Mouse (Mus musculus): ENCODE measurements at regions not wholly inside any gene's neighbourhood (a gene's known extent, or its start where the extent isn't known, plus 50 kb on each side); places are given as distances from the start of the nearest gene placed in this dataset.

DNA sequence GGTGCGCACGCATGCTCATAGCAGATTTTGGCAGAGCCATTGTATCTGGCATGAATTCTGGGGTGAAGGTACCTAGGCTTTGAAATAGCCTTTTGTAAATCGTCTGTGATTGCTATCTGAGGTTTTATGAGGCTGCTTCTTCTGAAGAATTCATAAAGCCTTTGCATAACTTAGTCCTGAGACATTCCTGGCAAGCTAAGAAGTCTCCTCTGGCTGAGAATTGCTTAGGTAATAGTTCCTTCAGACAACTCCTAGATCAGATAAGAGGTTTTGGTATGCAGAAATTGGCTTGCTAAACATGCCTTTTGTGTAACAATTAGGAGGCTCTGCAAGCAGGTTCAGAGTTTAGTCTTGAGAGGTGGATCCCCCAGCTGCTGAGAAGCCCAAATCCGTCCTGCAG lies 82.7 kb downstream of the Pmp22 start:
- Histone ChIP-seq H3K9ac (ENCODE audit: low read length) (no peak overlapping the region), H3K4me1 (ENCODE audit: control insufficient read depth, insufficient read depth, low read length) (no peaks in the 10 kb centered on the region), H3K36me3 (ENCODE audit: control insufficient read depth, insufficient read depth, low read length) (no peaks in the 10 kb centered on the region), H3K4me3 (ENCODE audit: low read depth, low read length) (no peak overlapping the region), H3K27me3 (ENCODE audit: control insufficient read depth, insufficient read depth, low read length) (no peaks in the 10 kb centered on the region), H3K27ac (ENCODE audit: low read depth, low read length) (no peak overlapping the region), H3K9me3 (ENCODE audit: control insufficient read depth, low read length) (no peaks in the 10 kb centered on the region), H3K4me2 (no peak overlapping the region)
- no peak for DNase-seq (ENCODE audit: low spot score, missing footprints)
- no peak for ATAC-seq (ENCODE audit: low FRiP score)
- 86% methylated on average over 4 of the region's 4 CpGs for WGBS

DNA sequence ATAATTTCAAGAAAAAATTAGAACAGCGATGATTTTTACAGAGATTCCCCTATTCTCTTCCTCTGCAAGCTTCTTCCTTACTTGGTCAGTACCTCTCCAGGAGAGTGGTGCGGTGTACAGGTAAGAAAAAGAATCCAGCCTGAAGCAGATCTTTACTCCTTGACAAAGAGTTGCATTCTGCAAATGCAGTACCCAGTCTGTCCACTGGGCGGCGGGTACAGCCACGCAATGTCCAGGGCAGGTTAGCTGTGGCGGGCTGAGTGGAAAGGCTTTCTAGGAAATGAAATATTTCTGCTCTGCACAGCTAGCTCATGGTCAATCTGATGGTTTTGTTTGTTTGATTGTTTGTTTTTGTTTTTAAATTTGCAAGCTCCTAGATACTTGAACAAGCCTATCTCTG lies 84.3 kb downstream of the Pmp22 start:
- H3K9me3 ChIP-seq (ENCODE audit: control insufficient read depth, low read length): no peaks in the 10 kb centered on the region
- no peak overlapping the region for H3K4me2 ChIP-seq
- H3K27me3 ChIP-seq (ENCODE audit: control insufficient read depth, insufficient read depth, low read length): no peaks in the 10 kb centered on the region
- no peak overlapping the region for H3K4me3 ChIP-seq (ENCODE audit: low read depth, low read length)
- no peaks in the 10 kb centered on the region for H3K36me3 ChIP-seq (ENCODE audit: control insufficient read depth, insufficient read depth, low read length)
- no peak for ATAC-seq (ENCODE audit: low FRiP score)
- H3K27ac ChIP-seq (ENCODE audit: low read depth, low read length): no peak overlapping the region
- peak; percentile 98 for DNase-seq (ENCODE audit: low spot score, missing footprints)
- no peak overlapping the region for H3K9ac ChIP-seq (ENCODE audit: low read length)
- whole genome bisulfite sequencing: 13% methylated on average over 6 of the region's 6 CpGs
- no peaks in the 10 kb centered on the region for H3K4me1 ChIP-seq (ENCODE audit: control insufficient read depth, insufficient read depth, low read length)

DNA sequence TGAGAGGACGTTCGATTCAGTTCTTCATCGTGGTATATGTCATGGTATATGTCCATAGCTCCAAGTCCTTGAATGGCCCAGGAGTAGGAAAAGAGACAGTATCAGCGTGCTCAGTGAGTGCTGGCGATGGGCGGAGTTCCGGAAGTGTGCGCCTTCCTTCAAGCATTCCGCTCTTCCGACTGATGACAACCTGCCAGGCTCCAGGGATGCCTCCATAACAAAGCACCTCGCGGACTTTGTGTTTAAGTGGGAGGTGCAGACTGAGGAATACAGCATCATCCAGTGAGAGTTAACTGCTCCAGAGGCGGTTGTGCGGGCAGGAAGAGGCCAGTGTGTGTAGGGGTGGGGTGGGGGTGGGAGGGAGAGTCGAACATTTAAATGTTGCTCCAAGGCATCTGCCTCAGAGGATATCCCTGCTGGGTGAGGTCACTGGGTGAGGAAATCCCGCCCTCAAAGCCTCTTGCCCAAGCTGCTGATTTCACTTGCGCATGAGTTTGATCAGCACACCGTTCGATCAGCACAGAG lies 85.2 kb downstream of the Pmp22 start:
- no peak overlapping the region for H3K27ac ChIP-seq (ENCODE audit: low read depth, low read length)
- DNase-seq (ENCODE audit: low spot score, missing footprints) (no peak), ATAC-seq (ENCODE audit: low FRiP score) (no peak)
- H3K36me3 ChIP-seq (ENCODE audit: control insufficient read depth, insufficient read depth, low read length): no peaks in the 10 kb centered on the region
- H3K9me3 ChIP-seq (ENCODE audit: control insufficient read depth, low read length): no peaks in the 10 kb centered on the region
- no peak overlapping the region for H3K4me3 ChIP-seq (ENCODE audit: low read depth, low read length)
- H3K4me2 ChIP-seq: no peak overlapping the region
- no peaks in the 10 kb centered on the region for H3K4me1 ChIP-seq (ENCODE audit: control insufficient read depth, insufficient read depth, low read length)
- H3K9ac ChIP-seq (ENCODE audit: low read length): no peak overlapping the region
- no peaks in the 10 kb centered on the region for H3K27me3 ChIP-seq (ENCODE audit: control insufficient read depth, insufficient read depth, low read length)
- WGBS: 57% methylated on average over 19 of the region's 19 CpGs

DNA sequence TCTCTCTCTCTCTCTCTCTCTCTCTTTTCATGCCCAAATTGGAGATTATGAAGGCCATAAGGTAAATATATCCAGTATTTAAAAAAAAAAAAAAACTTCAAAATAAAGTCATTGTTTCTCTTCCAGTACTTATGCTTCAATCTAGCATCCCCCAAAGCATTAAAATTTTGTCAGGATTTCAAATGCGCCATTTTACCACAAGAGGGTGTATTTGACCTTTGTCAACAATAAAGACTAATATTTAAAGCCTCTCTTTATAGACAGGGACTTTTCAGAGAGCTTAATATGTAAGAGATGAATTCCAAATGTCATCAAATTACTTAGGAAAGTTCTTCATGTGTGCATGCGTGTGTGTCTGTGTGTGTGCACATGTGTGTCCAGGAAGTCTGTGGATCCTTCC lies 87.2 kb downstream of the Pmp22 start:
- no peaks in the 10 kb centered on the region for H3K36me3 ChIP-seq (ENCODE audit: control insufficient read depth, insufficient read depth, low read length)
- no peak overlapping the region for H3K9ac ChIP-seq (ENCODE audit: low read length)
- H3K4me3 ChIP-seq (ENCODE audit: low read depth, low read length): no peak overlapping the region
- no peaks in the 10 kb centered on the region for H3K4me1 ChIP-seq (ENCODE audit: control insufficient read depth, insufficient read depth, low read length)
- WGBS: 85% methylated on average over 2 of the region's 2 CpGs
- no peaks in the 10 kb centered on the region for H3K27me3 ChIP-seq (ENCODE audit: control insufficient read depth, insufficient read depth, low read length)
- ATAC-seq (ENCODE audit: low FRiP score) (no peak), DNase-seq (ENCODE audit: low spot score, missing footprints) (no peak)
- H3K4me2 ChIP-seq: no peak overlapping the region
- H3K9me3 ChIP-seq (ENCODE audit: control insufficient read depth, low read length): no peaks in the 10 kb centered on the region
- no peak overlapping the region for H3K27ac ChIP-seq (ENCODE audit: low read depth, low read length)

DNA sequence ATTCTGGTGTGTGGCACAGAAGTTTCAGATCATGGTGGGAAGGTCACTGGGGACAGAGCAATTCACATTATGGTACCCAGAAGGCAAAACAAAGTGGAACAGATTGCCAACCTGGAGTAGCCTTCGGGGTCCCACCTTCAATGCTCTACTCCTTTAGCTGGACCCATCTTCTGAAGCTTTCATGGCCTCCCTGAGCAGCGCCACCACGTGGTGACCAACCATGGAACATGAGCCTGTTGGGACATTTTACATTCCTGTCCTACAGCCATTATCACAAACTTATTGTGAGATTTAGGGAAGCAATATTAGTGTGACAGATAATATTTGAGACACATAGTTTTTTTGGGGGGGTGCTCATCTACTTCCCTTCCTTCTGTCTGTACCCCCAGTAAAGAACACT lies 88.3 kb downstream of the Pmp22 start:
- ATAC-seq (ENCODE audit: low FRiP score) (no peak), DNase-seq (ENCODE audit: low spot score, missing footprints) (no peak)
- Histone ChIP-seq H3K36me3 (ENCODE audit: control insufficient read depth, insufficient read depth, low read length) (no peaks in the 10 kb centered on the region), H3K4me2 (no peak overlapping the region), H3K4me1 (ENCODE audit: control insufficient read depth, insufficient read depth, low read length) (no peaks in the 10 kb centered on the region), H3K27me3 (ENCODE audit: control insufficient read depth, insufficient read depth, low read length) (no peaks in the 10 kb centered on the region), H3K27ac (ENCODE audit: low read depth, low read length) (no peak overlapping the region), H3K9ac (ENCODE audit: low read length) (no peak overlapping the region), H3K9me3 (ENCODE audit: control insufficient read depth, low read length) (no peaks in the 10 kb centered on the region), H3K4me3 (ENCODE audit: low read depth, low read length) (no peak overlapping the region)
- 67% methylated on average over 3 of the region's 3 CpGs for WGBS

DNA sequence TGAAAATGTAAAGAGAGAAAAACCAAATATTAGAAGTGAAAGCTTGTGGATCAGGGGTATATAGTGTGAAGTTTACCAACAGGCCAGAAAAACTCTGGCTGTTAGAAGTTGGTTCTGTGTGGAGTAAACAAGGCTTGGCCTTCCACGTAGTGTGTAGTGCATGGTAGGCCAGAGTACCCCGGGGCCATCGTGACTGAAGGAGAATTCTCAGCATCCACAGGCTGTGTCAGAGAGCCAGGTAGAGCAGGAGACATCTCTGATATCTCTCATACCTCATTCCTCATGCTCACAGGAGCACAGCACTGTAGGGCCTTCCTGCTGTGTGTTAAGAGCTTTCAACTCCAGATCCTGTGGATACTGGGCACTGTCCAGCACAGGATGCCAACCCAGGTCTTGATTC lies 97.7 kb downstream of the Pmp22 start:
- ATAC-seq (ENCODE audit: low FRiP score): no peak
- Histone ChIP-seq H3K4me2 (no peak overlapping the region), H3K27ac (ENCODE audit: low read depth, low read length) (no peak overlapping the region), H3K9me3 (ENCODE audit: control insufficient read depth, low read length) (no peaks in the 10 kb centered on the region), H3K9ac (ENCODE audit: low read length) (no peak overlapping the region), H3K36me3 (ENCODE audit: control insufficient read depth, insufficient read depth, low read length) (no peaks in the 10 kb centered on the region), H3K27me3 (ENCODE audit: control insufficient read depth, insufficient read depth, low read length) (no peaks in the 10 kb centered on the region), H3K4me1 (ENCODE audit: control insufficient read depth, insufficient read depth, low read length) (no peaks in the 10 kb centered on the region), H3K4me3 (ENCODE audit: low read depth, low read length) (no peak overlapping the region)
- peak; percentile 73 for DNase-seq (ENCODE audit: low spot score, missing footprints)
- 91% methylated on average over 3 of the region's 3 CpGs for WGBS

DNA sequence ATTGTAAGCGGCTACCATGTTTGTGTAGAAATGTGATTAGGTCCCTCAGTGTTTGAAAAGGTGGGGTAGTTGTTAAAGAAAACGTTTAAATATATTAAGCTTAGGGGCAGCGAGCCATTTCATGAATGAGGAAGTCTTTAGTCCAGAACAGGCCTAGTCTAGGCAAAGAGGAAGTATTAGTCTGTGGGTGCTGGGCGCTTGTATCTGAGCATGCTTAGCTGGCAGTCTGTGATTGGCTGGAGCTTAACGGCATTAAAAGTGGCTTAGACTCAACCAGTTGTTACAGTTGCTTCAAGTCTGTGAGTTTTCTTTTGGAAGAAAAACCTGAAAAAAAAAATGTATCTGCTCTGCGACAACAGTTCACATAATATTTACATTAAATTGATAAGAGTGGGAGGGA lies 102.0 kb downstream of the Pmp22 start:
- DNase-seq (ENCODE audit: low spot score, missing footprints) (no peak), ATAC-seq (ENCODE audit: low FRiP score) (no peak)
- Histone ChIP-seq H3K27ac (ENCODE audit: low read depth, low read length) (no peak overlapping the region), H3K4me1 (ENCODE audit: control insufficient read depth, insufficient read depth, low read length) (no peaks in the 10 kb centered on the region), H3K9ac (ENCODE audit: low read length) (no peak overlapping the region), H3K4me3 (ENCODE audit: low read depth, low read length) (no peak overlapping the region), H3K4me2 (no peak overlapping the region), H3K27me3 (ENCODE audit: control insufficient read depth, insufficient read depth, low read length) (no peaks in the 10 kb centered on the region), H3K36me3 (ENCODE audit: control insufficient read depth, insufficient read depth, low read length) (no peaks in the 10 kb centered on the region), H3K9me3 (ENCODE audit: control insufficient read depth, low read length) (no peaks in the 10 kb centered on the region)
- 83% methylated on average over 6 of the region's 6 CpGs for WGBS

DNA sequence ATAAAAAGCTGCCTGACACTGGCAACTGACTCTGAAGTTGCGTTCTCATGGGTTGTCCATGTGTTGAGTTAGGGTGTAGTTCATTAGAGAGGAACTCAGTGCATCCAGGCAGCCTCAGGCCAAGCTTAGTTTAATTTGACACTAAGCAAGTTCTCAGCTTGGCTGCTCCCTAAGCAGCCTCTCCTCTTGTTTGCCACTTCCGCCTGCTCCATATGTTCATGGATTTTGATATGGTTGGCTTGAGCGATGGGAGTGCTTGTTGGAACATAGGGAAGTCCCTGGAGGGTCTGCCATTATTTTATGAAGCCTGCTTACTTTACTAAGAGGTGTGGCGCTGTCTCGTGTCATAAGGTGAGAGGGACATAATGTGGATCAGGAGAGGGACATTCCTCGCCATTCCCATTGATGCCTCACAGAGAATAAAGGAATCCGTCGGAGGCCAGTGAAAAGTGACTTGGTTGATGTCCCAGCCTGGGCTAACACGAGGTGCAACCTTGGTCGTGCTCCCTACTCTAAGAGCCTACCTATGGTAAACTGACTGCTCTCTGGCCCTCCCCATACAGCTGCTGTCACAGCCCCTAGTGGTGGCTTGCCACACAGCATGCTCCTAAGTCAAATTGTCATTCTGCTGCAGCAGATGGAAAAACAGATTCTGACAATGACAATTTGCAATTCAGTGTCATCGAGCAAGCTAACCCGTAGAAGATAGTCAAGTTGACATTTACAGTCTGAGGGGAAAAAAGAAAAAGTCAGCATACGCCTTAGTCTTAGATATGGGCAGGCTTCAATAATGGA lies 104.6 kb downstream of the Pmp22 start:
- Histone ChIP-seq H3K27me3 (ENCODE audit: control insufficient read depth, insufficient read depth, low read length) (no peaks in the 10 kb centered on the region), H3K9me3 (ENCODE audit: control insufficient read depth, low read length) (no peaks in the 10 kb centered on the region), H3K4me2 (no peak overlapping the region), H3K4me1 (ENCODE audit: control insufficient read depth, insufficient read depth, low read length) (no peaks in the 10 kb centered on the region), H3K27ac (ENCODE audit: low read depth, low read length) (no peak overlapping the region), H3K36me3 (ENCODE audit: control insufficient read depth, insufficient read depth, low read length) (no peaks in the 10 kb centered on the region), H3K4me3 (ENCODE audit: low read depth, low read length) (no peak overlapping the region), H3K9ac (ENCODE audit: low read length) (no peak overlapping the region)
- ATAC-seq (ENCODE audit: low FRiP score) (no peak), DNase-seq (ENCODE audit: low spot score, missing footprints) (no peak)
- 80% methylated on average over 13 of the region's 13 CpGs for WGBS

DNA sequence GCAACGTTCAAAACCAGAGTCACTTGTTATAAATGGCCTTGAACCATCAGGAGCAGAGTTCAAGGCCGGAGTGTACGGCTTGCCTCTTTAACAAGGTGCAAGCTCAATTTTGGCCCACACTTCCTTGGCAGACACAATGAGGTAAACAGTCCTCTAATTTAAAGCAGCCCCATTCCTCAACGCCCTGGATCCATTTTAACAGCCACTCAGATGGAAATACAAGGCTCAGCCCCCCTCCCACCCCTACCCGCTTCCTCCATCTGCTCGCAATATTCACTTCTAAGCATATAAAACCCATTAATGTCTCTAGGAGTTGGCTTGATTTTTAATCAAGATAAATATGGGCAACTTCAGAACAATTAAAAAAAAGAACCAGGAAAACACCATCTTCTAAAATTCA lies 105.7 kb downstream of the Pmp22 start:
- Histone ChIP-seq H3K27ac (ENCODE audit: low read depth, low read length) (no peak overlapping the region), H3K27me3 (ENCODE audit: control insufficient read depth, insufficient read depth, low read length) (no peaks in the 10 kb centered on the region), H3K4me1 (ENCODE audit: control insufficient read depth, insufficient read depth, low read length) (no peaks in the 10 kb centered on the region), H3K4me3 (ENCODE audit: low read depth, low read length) (no peak overlapping the region), H3K9me3 (ENCODE audit: control insufficient read depth, low read length) (no peaks in the 10 kb centered on the region), H3K36me3 (ENCODE audit: control insufficient read depth, insufficient read depth, low read length) (no peaks in the 10 kb centered on the region), H3K4me2 (no peak overlapping the region), H3K9ac (ENCODE audit: low read length) (no peak overlapping the region)
- no peak for DNase-seq (ENCODE audit: low spot score, missing footprints)
- 80% methylated on average over 6 of the region's 6 CpGs for WGBS
- no peak for ATAC-seq (ENCODE audit: low FRiP score)
